Mouse (Mus musculus) adipocyte (in vitro differentiated cells): ENCODE results near the gene Fbrsl1.
A peak's percentile ranks its signal among the peaks of the same experiment; 100 is the strongest.
"Not testable (repeated sequence)": the region's sequence is repeated elsewhere in the genome, so short reads cannot be mapped to it uniquely, and the experiment has no call there.

ENCODE experiments used
- DNase-seq: peaks from one replicate; pipeline ENCODE4 v3.0.0-alpha.2; 2016; ENCODE audit warnings: low spot score

Fbrsl1 gene

GRCm38 (mm10) chr5:110449294-110449693 lies 991 bp upstream of the Fbrsl1 start:
- DNase-seq, result peak; percentile 65

GRCm38 (mm10) chr5:110447720-110448435 lies 425 bp downstream of the Fbrsl1 start:
- peak; percentile 31 for DNase-seq

GRCm38 (mm10) chr5:110444509-110444908 lies 3.8 kb downstream of the Fbrsl1 start:
- DNase-seq, result no peak

GRCm38 (mm10) chr5:110442966-110443590 lies 5.2 kb downstream of the Fbrsl1 start:
- DNase-seq, result no peak

- peak; percentile 79 for DNase-seq
Observed at GRCm38 (mm10) chr5:110439565-110440310, 8.6 kb downstream of the Fbrsl1 start.

GRCm38 (mm10) chr5:110438591-110438990 lies 9.7 kb downstream of the Fbrsl1 start:
- DNase-seq, result no peak

- no peak for DNase-seq
Observed at GRCm38 (mm10) chr5:110437632-110438261, 10.6 kb downstream of the Fbrsl1 start.

GRCm38 (mm10) chr5:110436166-110436565 lies 12.1 kb downstream of the Fbrsl1 start:
- DNase-seq, result not testable (repeated sequence)

- DNase-seq, result peak; percentile 40
Observed at GRCm38 (mm10) chr5:110434816-110435215, 13.5 kb downstream of the Fbrsl1 start.

- peak; percentile 71 for DNase-seq
Observed at GRCm38 (mm10) chr5:110429045-110429444, 19.3 kb downstream of the Fbrsl1 start.

- no peak for DNase-seq
Observed at GRCm38 (mm10) chr5:110428290-110428689, 20.0 kb downstream of the Fbrsl1 start.

GRCm38 (mm10) chr5:110425187-110425586 lies 23.1 kb downstream of the Fbrsl1 start:
- DNase-seq, result no peak

- no peak for DNase-seq
Observed at GRCm38 (mm10) chr5:110424204-110424603, 24.1 kb downstream of the Fbrsl1 start.

GRCm38 (mm10) chr5:110421393-110421792 lies 26.9 kb downstream of the Fbrsl1 start:
- peak; percentile 33 for DNase-seq

GRCm38 (mm10) chr5:110420950-110421349 lies 27.4 kb downstream of the Fbrsl1 start:
- no peak for DNase-seq

- no peak for DNase-seq
Observed at GRCm38 (mm10) chr5:110420201-110420600, 28.1 kb downstream of the Fbrsl1 start.

- DNase-seq, result no peak
Observed at GRCm38 (mm10) chr5:110418523-110418911, 29.8 kb downstream of the Fbrsl1 start.

GRCm38 (mm10) chr5:110417756-110418522 lies 30.4 kb downstream of the Fbrsl1 start:
- DNase-seq, result no peak

- no peak for DNase-seq
Observed at GRCm38 (mm10) chr5:110416825-110417401, 31.4 kb downstream of the Fbrsl1 start.

GRCm38 (mm10) chr5:110415806-110416700 lies 32.2 kb downstream of the Fbrsl1 start:
- DNase-seq, result no peak
